Mouse (Mus musculus) layer of hippocampus, adult 11-12 months (tissue): Measurements from ENCODE around the gene Serpina16.

Source experiments
- DNase-seq: peaks from one replicate; pipeline ENCODE4 v3.0.0; 2022; ENCODE audit warnings: low spot score

Serpina16 gene

DNA sequence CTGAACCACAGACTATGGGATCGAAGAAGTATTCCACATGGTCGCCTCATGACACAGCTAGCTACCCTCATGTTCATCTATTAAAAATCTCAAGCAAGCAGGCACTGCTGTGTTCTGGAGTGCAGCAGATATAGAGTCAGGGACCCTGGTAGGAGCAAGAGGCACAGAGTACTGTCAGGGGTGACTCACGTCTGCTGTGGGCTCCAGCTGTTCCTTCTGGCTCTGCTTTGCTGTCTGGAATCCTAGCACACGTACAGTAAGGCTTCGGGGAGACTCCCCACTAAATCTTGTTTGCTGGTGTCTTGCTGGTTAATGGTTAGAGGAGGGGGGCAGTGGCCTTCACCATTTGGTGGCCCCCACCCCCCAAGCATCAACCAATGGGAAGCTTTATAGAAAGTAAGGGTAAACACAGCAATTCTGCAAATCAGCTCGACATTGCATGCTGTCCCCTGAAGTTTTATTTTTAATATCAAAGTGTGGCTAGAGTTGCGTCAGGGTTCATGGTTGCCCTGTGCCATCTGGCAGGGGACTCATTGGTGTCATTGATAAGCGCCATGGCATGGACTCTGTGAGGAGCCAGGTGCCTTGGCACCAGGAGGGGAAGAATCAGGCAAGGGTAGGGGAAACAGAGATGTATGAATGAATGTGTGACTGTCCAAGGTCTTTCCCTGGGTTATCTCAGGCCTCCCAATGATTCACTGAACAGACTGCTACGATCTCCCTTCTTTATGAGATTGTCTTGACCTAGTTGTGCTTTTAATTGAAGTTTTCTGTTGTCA, 18.9 kb downstream of the Serpina16 start, which contains the start of gene Serpina6:
Gene Serpina6 (minus strand): TSS at position 365 of the 779 bp plus-strand sequence.
- no peak for DNase-seq

DNA sequence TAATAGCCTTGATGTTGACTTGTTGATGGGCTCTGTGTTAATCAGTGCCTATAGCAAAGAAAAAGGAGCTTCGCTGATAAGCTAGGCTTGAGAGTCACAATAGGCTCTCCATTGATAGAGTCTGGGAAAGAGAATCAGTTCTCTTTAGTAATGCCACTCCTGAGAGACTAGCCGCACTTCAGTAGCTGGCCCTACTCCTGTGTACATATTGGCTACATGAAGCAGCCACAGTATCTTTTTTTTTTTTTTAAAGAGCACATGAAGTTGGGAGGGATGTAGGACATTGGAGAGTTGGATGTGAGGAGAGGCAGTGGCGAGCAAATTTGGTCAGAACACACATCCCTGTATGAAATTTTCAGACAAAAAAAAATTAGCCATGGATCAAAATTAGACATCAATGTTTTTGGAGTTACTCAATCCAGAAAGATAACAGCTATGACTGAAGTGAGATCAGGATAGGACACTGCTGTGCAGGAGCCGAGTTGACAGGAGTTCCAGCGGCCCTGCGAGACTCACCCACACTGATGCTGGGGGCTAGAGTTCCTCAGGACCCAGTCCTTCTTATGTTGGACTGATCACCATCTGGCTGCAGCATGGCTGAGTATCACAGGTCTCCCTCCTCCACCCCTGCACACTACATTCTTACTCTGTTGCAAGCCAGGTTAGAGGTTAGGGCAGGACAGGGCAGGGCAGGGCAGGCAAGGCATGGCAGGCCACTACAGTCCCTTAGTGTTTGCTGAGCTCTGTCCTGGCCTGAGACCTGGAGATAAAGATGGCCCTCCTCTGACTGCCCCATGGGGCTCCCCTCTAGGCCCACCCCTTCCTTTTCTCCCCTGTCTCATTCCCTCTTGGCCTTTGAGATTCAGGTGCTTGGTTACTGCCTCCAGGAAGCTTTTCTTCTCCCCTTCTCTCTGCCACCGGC, 20.6 kb downstream of the Serpina16 start:
- no peak for DNase-seq

DNA sequence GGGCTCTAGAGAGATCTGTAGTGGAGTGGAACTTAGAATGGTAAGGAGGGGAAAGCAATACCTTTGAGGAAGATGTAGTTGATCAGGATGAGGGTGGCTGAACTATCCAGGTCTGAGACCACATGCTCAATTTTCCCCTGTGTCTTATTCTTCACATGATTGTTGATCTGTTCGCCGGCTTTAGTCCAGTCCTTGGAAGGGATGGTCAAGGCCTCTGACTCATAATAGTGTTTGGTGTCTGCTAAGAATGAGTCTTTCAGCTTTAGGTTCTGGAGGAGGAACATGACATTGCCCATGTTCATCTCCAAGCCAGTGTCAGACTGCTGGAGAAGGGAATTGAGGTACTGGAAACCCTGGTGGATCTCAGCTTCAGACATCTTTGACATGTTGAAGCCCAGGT, 22.1 kb downstream of the Serpina16 start:
- no peak for DNase-seq

DNA sequence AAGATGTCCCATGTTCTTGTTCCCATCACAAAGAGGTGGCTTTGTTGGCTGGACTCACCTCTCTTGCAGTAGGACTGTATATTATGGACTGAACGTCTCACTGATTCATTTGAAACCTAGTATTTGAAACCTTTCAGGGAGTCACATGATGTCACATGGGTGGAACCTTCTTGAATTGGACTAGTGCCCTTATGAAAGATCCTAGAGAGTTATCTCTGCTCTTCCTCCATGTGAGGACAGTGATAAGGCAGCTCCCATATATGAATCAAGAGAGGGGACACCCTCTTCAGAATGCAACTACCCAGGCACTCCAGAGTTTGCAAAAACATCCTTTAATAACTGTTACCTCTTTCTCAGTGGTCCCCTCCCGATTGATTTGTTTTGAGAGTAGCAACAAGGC, 29.6 kb downstream of the Serpina16 start:
- no peak for DNase-seq

DNA sequence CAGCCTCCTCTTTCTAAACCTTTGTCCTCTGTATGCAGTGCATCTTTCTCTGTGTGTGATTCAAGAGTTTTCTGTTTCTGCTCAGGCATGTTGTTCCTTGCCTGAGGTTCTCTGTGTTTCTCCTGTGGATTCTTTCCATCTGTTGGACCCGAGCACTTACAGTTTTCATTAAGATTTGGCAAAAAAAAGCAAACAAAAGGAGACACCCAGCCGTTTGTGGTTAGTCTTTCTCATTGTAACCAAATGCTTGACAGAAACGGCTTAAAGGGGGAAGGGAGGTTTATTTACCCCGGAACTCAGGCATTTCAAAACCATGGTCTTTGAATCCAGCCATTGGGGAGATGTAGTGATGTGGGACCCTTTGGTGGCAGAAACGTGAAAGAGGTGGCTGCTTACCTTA, 31.3 kb downstream of the Serpina16 start:
- DNase-seq, result no peak

DNA sequence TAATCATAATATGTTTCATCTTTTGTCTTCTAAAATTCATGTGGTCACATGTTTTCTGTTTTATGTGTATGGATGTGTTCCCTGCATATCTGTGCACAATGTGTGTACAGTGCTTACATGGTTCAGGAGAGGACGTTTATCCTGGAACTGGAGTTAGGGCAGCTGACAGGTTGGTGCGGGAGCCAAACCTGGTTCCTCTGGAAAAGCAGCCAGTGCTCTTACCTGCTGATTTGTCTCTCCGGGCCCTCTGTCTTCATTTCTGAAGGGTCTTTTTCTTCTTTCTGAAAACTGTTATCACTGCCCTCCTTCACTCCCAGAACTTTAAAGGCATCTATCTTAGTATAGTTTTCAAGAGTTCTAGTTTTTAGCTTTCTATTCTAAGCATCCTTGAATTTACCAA, 32.1 kb downstream of the Serpina16 start:
- no peak for DNase-seq

DNA sequence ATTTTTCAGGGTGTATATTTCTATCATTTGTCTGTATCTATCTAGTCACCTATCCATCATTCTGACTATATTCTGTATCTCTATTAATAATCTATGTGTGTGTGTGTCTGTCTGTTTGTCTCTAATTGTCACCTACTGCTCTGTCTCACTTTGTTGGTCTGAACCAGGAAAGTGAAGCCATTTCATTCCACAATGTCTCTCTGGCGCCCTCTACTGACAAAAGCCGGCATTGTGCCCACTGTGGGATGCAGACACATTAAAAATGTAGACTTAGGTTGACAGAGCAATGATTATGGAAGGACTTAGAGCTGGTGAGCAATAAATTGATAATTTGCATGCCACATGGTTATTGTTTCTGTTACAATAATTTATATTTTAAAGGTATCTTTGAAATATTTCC, 32.6 kb downstream of the Serpina16 start:
- DNase-seq, result peak; percentile 86

DNA sequence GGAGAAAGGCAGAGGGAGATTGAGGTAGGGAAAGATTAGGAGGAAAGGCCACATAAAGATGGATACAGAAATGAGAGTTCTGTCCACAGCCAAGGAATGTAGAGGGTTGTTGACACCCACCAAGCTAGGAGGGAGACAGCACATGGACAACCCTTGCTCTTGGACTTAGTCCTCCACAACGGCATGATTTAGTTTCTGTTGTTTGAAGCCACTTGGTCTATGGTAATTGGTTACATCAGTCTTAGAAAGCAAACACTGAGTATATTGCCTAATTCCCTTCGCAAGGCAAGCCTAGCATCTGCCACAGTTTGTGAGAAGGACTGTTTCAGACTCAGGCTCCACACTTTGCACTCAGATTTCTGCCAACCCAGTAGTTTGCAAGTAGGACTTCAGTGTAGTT, 40.1 kb downstream of the Serpina16 start:
- DNase-seq, result no peak

DNA sequence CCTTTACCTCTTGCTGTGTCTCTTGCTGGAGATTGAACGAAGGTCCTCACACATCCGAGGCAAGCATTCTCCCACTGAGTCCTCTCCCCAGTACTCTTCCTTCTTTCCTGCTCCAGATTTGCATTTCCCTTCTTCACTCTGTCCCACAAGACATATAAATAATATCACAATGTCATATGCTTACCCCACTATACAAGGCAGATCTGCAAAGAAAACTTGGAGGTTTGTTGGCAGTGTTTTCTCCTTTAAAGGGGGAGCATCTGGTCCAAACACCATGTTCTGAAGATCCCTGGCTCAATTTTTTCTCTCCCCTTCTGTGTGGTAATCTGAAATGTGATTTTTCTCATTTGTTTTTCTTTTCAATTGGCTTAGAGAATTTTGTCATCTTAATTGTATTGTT, 41.5 kb downstream of the Serpina16 start:
- DNase-seq, result no peak

DNA sequence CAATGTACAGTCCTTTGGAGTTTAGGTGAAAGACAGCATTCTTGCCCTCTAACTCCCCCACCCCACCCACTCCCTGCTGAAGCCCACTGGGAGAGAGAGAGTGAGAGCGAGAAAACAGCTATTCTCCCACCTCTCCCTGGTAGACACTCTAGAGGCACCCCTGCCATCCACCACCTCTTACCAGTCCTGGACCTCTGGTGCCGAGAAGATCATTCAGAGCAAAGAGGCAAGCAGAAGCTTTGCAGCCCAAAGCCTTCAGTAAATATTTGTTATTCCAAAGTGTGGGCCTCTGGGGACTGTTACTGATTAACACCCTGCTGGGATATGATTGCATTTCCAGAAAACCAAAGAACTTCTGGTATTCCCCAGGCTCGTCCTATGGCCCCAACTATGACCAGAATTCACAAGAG, 44.7 kb downstream of the Serpina16 start, which contains the start of gene Serpina10:
Gene Serpina10 (minus strand): TSS at position 242 of the 410 bp plus-strand sequence.
- no peak for DNase-seq
